Mouse (Mus musculus): Measurements from ENCODE around the gene Fez1.

- TF ChIP-seq CTCF (IDR thresholded peaks at IDR 0.05; ENCODE audit: low read depth, low read length) (no peak), POLR2A (IDR thresholded peaks at IDR 0.05; ENCODE audit: borderline replicate concordance, low read depth, low read length) (no peak)
These were observed 10.9 kb downstream of the Fez1 start for GRCm38 (mm10) chr9:36832529-36832928.
